Mouse (Mus musculus): ENCODE data around the gene Gm906. TPM values are rescaled to one million over a fixed set of nuclear protein-coding genes. Genes with fewer than 3 reads are reported as not detected.

Gene Gm906
- total and polyA plus RNA-seq, 2 experiments = not detected

Other genes starting within 250 kb of the Gm906 start
- gene Fbxw17, start 167.6 kb upstream of the Gm906 start, total RNA-seq (2014; rRNA removed) = 2.7 and 4.2 TPM in 2 replicates
- 2.4 and 2.9 TPM in 2 replicates for gene Fbxw17, start 167.6 kb upstream of the Gm906 start, polyA plus RNA-seq (2012; rRNA removed)
- not detected in 2 replicates for gene Gm47429, start 193.6 kb upstream of the Gm906 start, total RNA-seq (2014; rRNA removed)
- gene Gm47429, start 193.6 kb upstream of the Gm906 start, polyA plus RNA-seq (2012; rRNA removed) = not detected in 2 replicates
- gene Nutm2, start 217.0 kb upstream of the Gm906 start, total RNA-seq (2014; rRNA removed) = not detected in 2 replicates
- gene Nutm2, start 217.0 kb upstream of the Gm906 start, polyA plus RNA-seq (2012; rRNA removed) = not detected in 2 replicates

Measured in liver, adult 2 months (tissue).